Mouse (Mus musculus) embryonic fibroblast, embryonic 13.5 days (primary cell): ENCODE results near the gene Sparcl1.

Experiments used
- CTCF ChIP-seq: IDR thresholded peaks from 2 replicates; pipeline ENCODE4 v1.5.1; 2011; ENCODE audit warnings: mild to moderate bottlenecking, control low read depth, low read length, moderate library complexity, borderline replicate concordance; ENCODE audit not compliant: insufficient read depth
- POLR2A ChIP-seq: IDR thresholded peaks from 2 replicates; pipeline ENCODE4 v1.6.1; 2011; ENCODE audit warnings: low read depth, mild to moderate bottlenecking, control low read depth, low read length, moderate library complexity

DNA sequence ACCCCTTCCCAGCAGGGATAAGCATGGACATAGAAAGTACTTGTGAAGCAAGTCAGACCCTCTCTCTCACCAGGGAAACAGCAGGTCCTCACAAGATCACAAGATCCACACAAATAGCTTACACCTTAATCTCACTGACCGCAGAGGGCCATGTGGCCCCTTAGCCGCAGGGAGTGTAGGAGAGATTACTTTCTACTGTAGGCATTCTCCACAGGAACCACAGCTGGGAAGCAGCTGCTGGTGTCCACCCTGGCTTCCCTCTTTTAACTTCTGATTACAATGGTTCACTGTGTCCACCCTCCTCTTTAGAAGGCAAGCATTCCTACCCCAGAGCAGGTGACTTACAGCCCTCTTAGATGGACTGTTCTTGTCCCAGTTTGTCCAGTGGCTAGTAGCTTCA is 69.8 kb downstream of the Sparcl1 start:
- TF ChIP-seq CTCF (no peak), POLR2A (no peak)
